ENCODE assay signal across 33 mouse cellular contexts in genomic region chr4:108127516-108127915, GRCm38 (mm10). TPM values are rescaled to one million over a fixed set of nuclear protein-coding genes. Genes with fewer than 3 reads are reported as not detected.
"Had no signal": no experiment of that assay in that cellular context is flagged by ENCODE, and none has a peak within 500 bp of the region (broad histone marks: within the 10 kb centered on the region; RNA-seq: fewer than 3 reads in every experiment).

No protein-coding gene starts in this region.

- DNase-seq: heart, adult 18-20 months; heart, adult 2 months; heart, postnatal 10 days; heart, postnatal 14 days; heart, postnatal 36 days; heart, postnatal 4 days; kidney, adult 11 months; kidney, adult 18-20 months; kidney, postnatal 10 days; kidney, postnatal 14 days; kidney, postnatal 4 days; layer of hippocampus, adult 9-11 months; layer of hippocampus, postnatal 36 days had no signal

- H3K4me2 ChIP-seq: heart, embryonic 11.5 days; heart, embryonic 12.5 days; heart, embryonic 13.5 days; heart, embryonic 15.5 days; hindbrain, embryonic 12.5 days; hindbrain, embryonic 13.5 days; hindbrain, embryonic 14.5 days; hindbrain, embryonic 15.5 days; intestine, embryonic 15.5 days had no signal

- H3K9me3 ChIP-seq: heart, embryonic 10.5 days; heart, embryonic 15.5 days; hindbrain, embryonic 13.5 days; hindbrain, embryonic 15.5 days; intestine, embryonic 15.5 days had no signal

- ATAC-seq: hindbrain, embryonic 16.5 days; hindbrain, postnatal 0 days; inflammation-experienced regulatory T-cells, adult 6 months; intestine, embryonic 15.5 days; intestine, embryonic 16.5 days; intestine, postnatal 0 days had no signal

- H3K4me3 ChIP-seq: heart, adult 2 months; heart, embryonic 10.5 days; heart, embryonic 12.5 days; heart, embryonic 13.5 days; heart, embryonic 15.5 days; hindbrain, embryonic 10.5 days; hindbrain, embryonic 12.5 days; hindbrain, embryonic 13.5 days; hindbrain, embryonic 15.5 days; intestine, embryonic 15.5 days; layer of hippocampus, adult 2 months; left cerebral cortex, adult 2 months had no signal

- H3K36me3 ChIP-seq: heart, embryonic 10.5 days; heart, embryonic 12.5 days; heart, embryonic 13.5 days; heart, embryonic 15.5 days; hindbrain, embryonic 10.5 days; hindbrain, embryonic 12.5 days; hindbrain, embryonic 13.5 days; hindbrain, embryonic 15.5 days; intestine, embryonic 15.5 days had no signal

- H3K4me1 ChIP-seq: heart, embryonic 12.5 days; heart, embryonic 13.5 days; heart, embryonic 15.5 days; hindbrain, embryonic 10.5 days; hindbrain, embryonic 12.5 days; hindbrain, embryonic 13.5 days; hindbrain, embryonic 15.5 days; intestine, embryonic 15.5 days had no signal

- H3K9ac ChIP-seq: heart, embryonic 12.5 days; heart, embryonic 13.5 days; heart, embryonic 15.5 days; hindbrain, embryonic 12.5 days; hindbrain, embryonic 13.5 days; hindbrain, embryonic 14.5 days; hindbrain, embryonic 15.5 days; intestine, embryonic 15.5 days had no signal

- H3K27me3 ChIP-seq: heart, embryonic 12.5 days; heart, embryonic 13.5 days; heart, embryonic 15.5 days; hindbrain, embryonic 12.5 days; hindbrain, embryonic 13.5 days; hindbrain, embryonic 15.5 days; intestine, embryonic 15.5 days had no signal

- H3K27ac ChIP-seq: heart, adult 2 months; heart, embryonic 10.5 days; heart, embryonic 13.5 days; heart, embryonic 15.5 days; hindbrain, embryonic 10.5 days; hindbrain, embryonic 12.5 days; hindbrain, embryonic 13.5 days; hindbrain, embryonic 14.5 days; hindbrain, embryonic 15.5 days; hindbrain, postnatal 0 days; intestine, embryonic 15.5 days; kidney, postnatal 0 days; layer of hippocampus, adult 2 months; left cerebral cortex, adult 2 months had no signal

RNA-seq across cellular contexts. Expression of gene Podn, which starts 31.3 kb away (rescaled TPM):
- total RNA-seq: hematopoietic stem cell, adult 5-6 weeks had no signal
- polyA plus RNA-seq: inflammation-experienced regulatory T-cells, adult 6 months had no signal
